Mouse (Mus musculus) ES-E14 (cell line): ENCODE measurements around the gene Gpr89.

ENCODE experiments used
- HCFC1 ChIP-seq: IDR thresholded peaks from 2 replicates; pipeline ENCODE4 v1.6.1; 2012; ENCODE audit warnings: low read length, inconsistent platforms, borderline replicate concordance; ENCODE audit not compliant: insufficient read depth
- ZC3H11A ChIP-seq: IDR thresholded peaks from 2 replicates; pipeline ENCODE4 v1.6.1; 2012; ENCODE audit warnings: low read depth, mild to moderate bottlenecking, inconsistent platforms, low read length, borderline replicate concordance
- ZNF384 ChIP-seq: IDR thresholded peaks from 2 replicates; pipeline ENCODE4 v1.6.1; 2012; ENCODE audit warnings: low read depth, low read length, inconsistent platforms

DNA sequence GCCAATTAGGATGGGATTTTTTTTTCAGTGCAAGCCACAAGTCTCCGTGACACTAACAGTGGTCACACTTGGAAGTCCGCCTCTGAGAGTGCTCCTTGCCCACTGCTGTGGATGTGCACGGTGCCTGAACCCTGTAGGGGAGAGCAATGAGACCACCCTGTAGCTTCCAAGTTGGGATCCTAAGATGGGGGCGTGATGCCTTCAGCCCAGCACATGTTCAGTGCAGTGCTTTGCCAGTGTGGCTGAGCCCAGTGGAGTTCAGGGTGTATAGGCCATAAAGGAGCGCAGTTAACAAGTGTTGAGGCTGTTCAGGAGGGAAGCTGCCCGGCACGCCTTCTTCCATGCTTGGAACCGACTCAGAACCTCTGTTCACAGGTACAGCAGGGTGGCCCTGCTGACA lies 36.6 kb downstream of the Gpr89 start:
- TF ChIP-seq HCFC1 = no peak
- TF ChIP-seq ZNF384 = no peak
- TF ChIP-seq ZC3H11A = no peak
